11 mouse cellular contexts compared by ENCODE assay signal in the genomic region with DNA sequence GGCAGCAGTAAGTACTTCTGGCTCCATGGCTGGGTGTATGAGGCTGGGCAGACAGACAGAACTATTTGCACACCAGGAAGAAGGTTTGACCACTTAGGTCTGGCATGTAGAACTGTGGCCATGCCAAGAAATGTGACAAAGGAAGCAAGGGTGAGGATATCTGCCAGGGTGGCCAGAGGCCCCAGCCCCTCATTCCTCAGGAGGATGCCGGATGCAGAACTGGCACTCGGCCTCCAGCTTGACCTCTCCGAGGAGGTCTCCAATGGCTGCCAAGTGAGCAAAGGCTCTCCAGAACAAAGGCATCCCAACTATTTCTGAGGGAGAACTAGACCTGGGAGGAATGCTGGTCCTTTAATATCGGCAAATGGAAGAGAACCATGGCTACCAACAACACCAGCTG.
A peak's percentile ranks its signal among the peaks of the same experiment; 100 is the strongest.
DNase-seq lines count a peak whose midpoint lies in the region; ATAC-seq lines count a peak whose summit lies in the region.
"Had no signal": no experiment of that assay in that cellular context is flagged by ENCODE, and none has a peak within 500 bp of the region (broad histone marks: within the 10 kb centered on the region; RNA-seq: fewer than 3 reads in every experiment).

No protein-coding gene starts in this region.

- no peaks in the 10 kb centered on the region for H3K4me1 ChIP-seq in liver, embryonic 11.5 days (replicated peaks; ENCODE audit: control insufficient read depth, insufficient read depth, low read length)
- H3K4me1 ChIP-seq: embryonic facial prominence, embryonic 12.5 days had no signal

- DNase-seq in cerebellum, postnatal 10 days, result peak; percentile 29 to 31
- no peak for DNase-seq in cerebellum, adult 8-10 months
- DNase-seq in heart, adult 11 months, result peak; percentile 98
- peak; percentile 72 for DNase-seq in kidney, postnatal 14 days
- peak; percentile 39 for DNase-seq in ovary, postnatal 36 days (ENCODE audit: low spot score)
- DNase-seq in T-cell, adult 2 months (ENCODE audit: low spot score), result no peak
- no peak for DNase-seq in cerebellum, adult 9-11 months
- no peak for DNase-seq in liver, embryonic 11.5 days (ENCODE audit: low spot score)
- DNase-seq: right cerebral cortex, postnatal 14 days had no signal

- H3K27ac ChIP-seq in liver, embryonic 11.5 days (ENCODE audit: low read depth, low read length), result no peak overlapping the region
- H3K27ac ChIP-seq: embryonic facial prominence, embryonic 12.5 days had no signal

- 59% methylated on average over 4 of the region's 4 CpGs for WGBS in liver, embryonic 11.5 days

- no peaks in the 10 kb centered on the region for H3K9me3 ChIP-seq in liver, embryonic 11.5 days (ENCODE audit: control insufficient read depth, low read length)
- H3K9me3 ChIP-seq: embryonic facial prominence, embryonic 12.5 days had no signal

- H3K36me3 ChIP-seq in liver, embryonic 11.5 days (ENCODE audit: control insufficient read depth, insufficient read depth, low read length), result no peaks in the 10 kb centered on the region
- H3K36me3 ChIP-seq: embryonic facial prominence, embryonic 12.5 days had no signal

- ATAC-seq in liver, embryonic 11.5 days (replicated peaks; ENCODE audit: low FRiP score), result no peak

- no peak overlapping the region for H3K9ac ChIP-seq in liver, embryonic 11.5 days (ENCODE audit: low read depth, low read length)
- H3K9ac ChIP-seq: embryonic facial prominence, embryonic 12.5 days had no signal

- H3K4me3 ChIP-seq in liver, embryonic 11.5 days (ENCODE audit: low read depth, low read length), result no peak overlapping the region
- H3K4me3 ChIP-seq: embryonic facial prominence, embryonic 12.5 days had no signal

- H3K4me2 ChIP-seq in liver, embryonic 11.5 days, result no peak overlapping the region
- H3K4me2 ChIP-seq: embryonic facial prominence, embryonic 12.5 days; midbrain, embryonic 11.5 days had no signal

- H3K27me3 ChIP-seq in liver, embryonic 11.5 days (replicated peaks; ENCODE audit: control insufficient read depth, insufficient read depth, low read length), result no peaks in the 10 kb centered on the region
- H3K27me3 ChIP-seq: embryonic facial prominence, embryonic 12.5 days had no signal

Comparison
In these comparisons a context has a peak if more than half of its experiments do, and no peak if none do; other contexts are left out.
1. DNase-seq: peak in cerebellum, postnatal 10 days (2 of 2), heart, adult 11 months (single experiment), kidney, postnatal 14 days (single experiment) and ovary, postnatal 36 days (single experiment); none in cerebellum, adult 8-10 months (single experiment), T-cell, adult 2 months (single experiment), cerebellum, adult 9-11 months (single experiment) and liver, embryonic 11.5 days (single experiment).